Comparison of ENCODE assay signal across 9 mouse cellular contexts in the genomic region with DNA sequence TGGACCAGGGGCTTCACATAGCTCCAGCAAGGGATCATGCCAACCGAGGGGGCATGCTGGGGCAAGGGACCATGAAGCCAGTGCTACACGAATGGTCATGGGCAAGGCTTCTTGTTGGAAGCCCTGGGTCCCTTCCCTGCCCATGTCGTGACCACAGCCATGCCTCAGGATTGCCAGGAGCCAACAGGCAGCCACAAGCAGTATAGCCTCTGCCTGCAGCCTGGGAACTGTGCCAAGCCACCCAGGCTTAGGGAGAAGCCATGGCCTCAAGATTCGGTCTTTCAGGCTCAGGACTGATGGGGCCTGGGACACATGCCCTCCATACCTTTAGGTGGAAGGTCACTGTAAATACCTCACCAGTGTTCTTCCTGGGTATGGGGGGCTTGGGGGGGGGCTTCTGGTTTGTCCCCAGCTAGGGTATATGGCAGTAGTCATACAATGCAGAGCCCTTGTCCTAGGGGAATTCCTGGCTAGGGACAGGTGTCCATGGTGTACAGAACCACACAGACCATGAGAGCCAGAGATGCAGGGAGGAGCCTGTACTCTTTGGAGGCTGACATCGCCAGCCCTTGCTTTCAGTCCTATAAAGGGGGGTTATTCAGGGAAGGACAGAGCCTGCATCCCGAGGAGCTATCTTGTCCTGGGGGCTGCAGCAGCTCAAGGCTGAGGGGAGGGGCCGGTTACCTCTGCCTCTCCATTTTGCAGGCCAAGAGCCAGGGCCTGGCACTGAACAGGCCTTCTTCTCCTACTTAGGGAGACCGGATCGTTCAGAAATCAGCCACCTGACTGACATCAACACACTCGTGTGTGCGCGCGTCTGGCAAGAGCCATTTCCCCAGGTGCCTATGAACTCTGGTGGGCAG. TPM values are rescaled to one million over a fixed set of nuclear protein-coding genes. Genes with fewer than 3 reads are reported as not detected.
DNase-seq lines count a peak whose midpoint lies in the region; ATAC-seq and TF ChIP-seq lines count a peak whose summit lies in the region.
"Had no signal": no experiment of that assay in that cellular context is flagged by ENCODE, and none has a peak within 500 bp of the region (broad histone marks: within the 10 kb centered on the region; RNA-seq: fewer than 3 reads in every experiment).

No protein-coding gene starts in this region.

- H3K36me3 ChIP-seq in limb, embryonic 14.5 days (ENCODE audit: control insufficient read depth, insufficient read depth, low read length): no peaks in the 10 kb centered on the region
- H3K36me3 ChIP-seq in forebrain, embryonic 16.5 days (ENCODE audit: control insufficient read depth, insufficient read depth): no peaks in the 10 kb centered on the region
- H3K36me3 ChIP-seq: liver, embryonic 13.5 days had no signal

- ATAC-seq in limb, embryonic 14.5 days (ENCODE audit: low FRiP score, low read depth): 0 out of 2 replicates have a peak, but pooled peaks have one; percentile 10
- ATAC-seq in forebrain, embryonic 16.5 days: no peak

- no peaks in the 10 kb centered on the region for H3K9me3 ChIP-seq in limb, embryonic 14.5 days (ENCODE audit: control insufficient read depth, low read length)
- no peaks in the 10 kb centered on the region for H3K9me3 ChIP-seq in forebrain, embryonic 16.5 days (ENCODE audit: control insufficient read depth, low read length)
- H3K9me3 ChIP-seq: liver, embryonic 13.5 days had no signal

- no peak overlapping the region for H3K9ac ChIP-seq in limb, embryonic 14.5 days (ENCODE audit: low read depth, low read length, severe bottlenecking)
- no peak overlapping the region for H3K9ac ChIP-seq in forebrain, embryonic 16.5 days (replicated peaks; ENCODE audit: low read depth, low read length)
- H3K9ac ChIP-seq: liver, embryonic 13.5 days had no signal

- 30% methylated on average over 13 of the region's 13 CpGs for WGBS in limb, embryonic 14.5 days
- 61% methylated on average over 13 of the region's 13 CpGs for WGBS in forebrain, embryonic 16.5 days

- no peak overlapping the region for H3K4me3 ChIP-seq in limb, embryonic 14.5 days (replicated peaks; ENCODE audit: low read length)
- H3K4me3 ChIP-seq in forebrain, embryonic 16.5 days (replicated peaks; ENCODE audit: low read length): no peak overlapping the region
- H3K4me3 ChIP-seq: liver, embryonic 13.5 days had no signal

- no peak for TF ChIP-seq POLR2A in limb, embryonic 14.5 days (IDR thresholded peaks at IDR 0.05; ENCODE audit: borderline replicate concordance, extremely low read depth, insufficient read depth, insufficient read length)

- H3K4me2 ChIP-seq in limb, embryonic 14.5 days (replicated peaks; ENCODE audit: low read depth, low read length, severe bottlenecking): no peak overlapping the region
- H3K4me2 ChIP-seq in forebrain, embryonic 16.5 days (ENCODE audit: low read length): no peak overlapping the region
- H3K4me2 ChIP-seq: liver, embryonic 13.5 days had no signal

- H3K27me3 ChIP-seq in limb, embryonic 14.5 days (ENCODE audit: control insufficient read depth, insufficient read depth, low read length): no peaks in the 10 kb centered on the region
- H3K27me3 ChIP-seq in forebrain, embryonic 16.5 days (replicated peaks; ENCODE audit: control insufficient read depth, insufficient read depth, low read length): no peaks in the 10 kb centered on the region
- H3K27me3 ChIP-seq: liver, embryonic 13.5 days had no signal

- no peak overlapping the region for H3K27ac ChIP-seq in limb, embryonic 14.5 days (replicated peaks; ENCODE audit: low read depth, low read length)
- H3K27ac ChIP-seq in forebrain, embryonic 16.5 days (ENCODE audit: low read length): no peak overlapping the region
- H3K27ac ChIP-seq: liver, embryonic 13.5 days had no signal

- peak; percentile 70 for DNase-seq in left cerebral cortex, postnatal 4 days
- no peak for DNase-seq in left cerebral cortex, postnatal 36 days (ENCODE audit: low spot score in 2 of 2)
- peak; percentile 70 for DNase-seq in adrenal gland, postnatal 25 days
- peak; percentile 56 to 62 for DNase-seq in cerebellum, postnatal 14 days
- DNase-seq in limb, embryonic 14.5 days (ENCODE audit: low spot score): no peak
- DNase-seq in thymus, postnatal 14 days: no peak
- DNase-seq in frontal cortex, adult 2 months (ENCODE audit: extremely low spot score in 1 of 2, low spot score in 1 of 2): no peak
- DNase-seq: liver, embryonic 13.5 days had no signal

- intact Hi-C loops in left cerebral cortex, postnatal 4 days (cut with DNase I): no loop called here
- intact Hi-C loops in left cerebral cortex, postnatal 36 days (cut with DNase I): no loop called here

- H3K4me1 ChIP-seq in limb, embryonic 14.5 days (ENCODE audit: control insufficient read depth, insufficient read depth, low read length): peaks cover 18% of the 10 kb centered on the region
- H3K4me1 ChIP-seq in forebrain, embryonic 16.5 days (replicated peaks; ENCODE audit: control insufficient read depth, insufficient read depth, low read length): peaks cover 4% of the 10 kb centered on the region; the same call in 1 of the 2 replicates

RNA-seq across cellular contexts. Expression of a gene that starts 15.8 kb away (rescaled TPM):
- 10 to 100 TPM; 48.5 to 53.3 TPM for total RNA-seq in left cerebral cortex, postnatal 4 days (2021)
- total RNA-seq in left cerebral cortex, postnatal 36 days (2021): 100 to 1,000 TPM; 150 to 220 TPM
- total RNA-seq in adrenal gland, postnatal 25 days (2021): 6.0 and 7.8 TPM in 2 replicates
- polyA plus RNA-seq in limb, embryonic 14.5 days (2012; rRNA removed): 3.8 and 4.7 TPM in 2 replicates
- polyA plus RNA-seq in limb, embryonic 14.5 days (2014; fragmentation: Nextera tagmentation; extraction: Ambion mirVana): 1.8 and 1.9 TPM in 2 replicates
- polyA plus RNA-seq in forebrain, embryonic 16.5 days (2015; fragmentation: Nextera tagmentation; extraction: Ambion mirVana): 9.4 and 16.3 TPM in 2 replicates
- 113 and 135 TPM in 2 replicates for polyA plus RNA-seq in frontal cortex, adult 2 months (2012; rRNA removed)

RNA-seq across cellular contexts. Expression of a gene that starts 33.7 kb away (rescaled TPM):
- total RNA-seq in left cerebral cortex, postnatal 4 days (2021): 1 to 10 TPM; 2.2 to 2.3 TPM
- total RNA-seq in left cerebral cortex, postnatal 36 days (2021): 1 to 10 TPM; 3.0 to 3.3 TPM
- 10.6 and 13.9 TPM in 2 replicates for total RNA-seq in adrenal gland, postnatal 25 days (2021)
- 2.9 and 3.5 TPM in 2 replicates for polyA plus RNA-seq in limb, embryonic 14.5 days (2012; rRNA removed)
- 4.6 and 5.2 TPM in 2 replicates for polyA plus RNA-seq in limb, embryonic 14.5 days (2014; fragmentation: Nextera tagmentation; extraction: Ambion mirVana)
- polyA plus RNA-seq in forebrain, embryonic 16.5 days (2015; fragmentation: Nextera tagmentation; extraction: Ambion mirVana): 2.3 and 2.8 TPM in 2 replicates
- polyA plus RNA-seq in frontal cortex, adult 2 months (2012; rRNA removed): 1.1 and 1.6 TPM in 2 replicates

Comparison
In these comparisons a context has a peak if more than half of its experiments do, and no peak if none do; other contexts are left out.
1. DNase-seq: peak in left cerebral cortex, postnatal 4 days (single experiment), adrenal gland, postnatal 25 days (single experiment) and cerebellum, postnatal 14 days (2 of 2); none in left cerebral cortex, postnatal 36 days (0 of 2), limb, embryonic 14.5 days (single experiment), thymus, postnatal 14 days (single experiment) and frontal cortex, adult 2 months (0 of 2).